Mouse (Mus musculus) adrenal gland, postnatal 36 days (tissue): ENCODE results near the gene Rbm18. TPM values are rescaled to one million over a fixed set of nuclear protein-coding genes. Genes with fewer than 3 reads are reported as not detected.

Experiments
- DNase-seq, 2 experiments: peaks; one replicate each; pipeline ENCODE4 v3.0.0; 2021; ENCODE audit warnings: mixed read lengths in 1 of 2
- total RNA-seq, 2 experiments: library from RNA; stranded (reverse); gene quantifications; 2 replicates each; pipeline ENCODE4 v1.2.3; 2021

Rbm18 gene
- total RNA-seq, 2 experiments from 2014 or later = 28.9 to 30.8 TPM

DNA sequence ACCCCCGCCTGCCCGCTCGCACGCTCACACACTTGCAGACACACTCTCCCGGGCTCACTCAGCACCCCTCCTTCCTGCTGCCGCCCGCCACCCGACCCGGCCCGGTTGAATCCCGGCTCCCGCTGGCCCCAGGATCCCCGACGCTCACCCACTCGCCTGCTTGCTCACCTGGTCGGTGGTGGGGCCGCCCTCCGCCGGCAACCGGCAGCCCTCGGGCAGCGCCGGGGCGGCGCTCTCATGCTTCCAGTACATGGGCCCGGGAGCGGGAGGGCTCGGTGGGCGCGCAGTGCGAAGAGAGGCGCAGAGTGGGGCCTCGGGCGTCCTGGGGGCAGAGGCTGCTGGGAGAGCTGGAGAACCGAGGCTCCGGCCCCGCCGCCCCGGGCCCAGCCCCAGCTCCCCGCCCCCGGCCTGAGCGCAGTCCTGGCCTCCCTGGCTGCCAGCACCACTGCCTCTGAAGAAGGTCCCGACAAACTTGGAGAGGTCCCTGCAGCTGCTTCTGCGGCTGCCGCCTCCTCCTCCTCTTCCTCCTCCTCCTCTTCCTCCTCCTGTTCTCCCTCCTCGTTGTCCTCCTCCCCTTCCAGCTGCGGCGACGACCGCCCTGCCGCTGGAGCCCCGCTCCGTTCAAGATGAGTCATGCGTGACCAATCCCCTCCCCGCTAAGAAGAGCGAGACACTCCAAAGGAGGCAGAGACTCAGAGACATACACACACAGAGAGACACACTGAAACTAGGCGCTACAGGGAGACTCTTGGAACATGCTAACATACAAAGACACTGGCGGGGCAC lies 31.4 kb downstream of the Rbm18 start, which contains the start of gene Lhx6:
Gene Lhx6, minus strand, starts transcription at position 453 of the 786 bp plus-strand sequence.
- peak; percentile 48 to 56 for DNase-seq

DNA sequence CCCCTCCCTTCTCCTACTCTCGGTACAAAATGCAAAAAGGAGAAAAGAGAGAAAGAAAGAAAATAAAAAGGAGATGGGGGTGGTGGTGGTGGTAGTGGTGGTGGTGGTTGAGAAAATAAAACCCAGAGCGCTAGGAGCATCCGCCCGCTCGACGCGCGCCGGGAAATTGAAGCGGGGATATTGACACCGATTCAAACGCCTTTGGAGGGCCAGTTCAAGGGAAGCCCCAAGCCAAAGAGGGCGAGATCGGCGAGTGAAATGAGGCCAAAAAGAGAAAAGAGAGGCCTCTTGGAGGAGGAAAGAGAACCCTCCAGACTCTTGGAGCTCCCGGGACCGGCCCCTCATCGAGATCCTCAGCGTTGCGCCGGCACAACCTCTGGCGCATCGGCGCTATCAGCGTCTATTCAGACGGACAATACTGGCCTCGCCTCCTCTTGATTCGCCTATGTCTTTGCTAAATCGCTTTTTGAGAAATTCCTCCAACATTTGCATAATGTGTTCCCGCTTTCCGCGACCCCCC lies 32.1 kb downstream of the Rbm18 start:
- no peak for DNase-seq

DNA sequence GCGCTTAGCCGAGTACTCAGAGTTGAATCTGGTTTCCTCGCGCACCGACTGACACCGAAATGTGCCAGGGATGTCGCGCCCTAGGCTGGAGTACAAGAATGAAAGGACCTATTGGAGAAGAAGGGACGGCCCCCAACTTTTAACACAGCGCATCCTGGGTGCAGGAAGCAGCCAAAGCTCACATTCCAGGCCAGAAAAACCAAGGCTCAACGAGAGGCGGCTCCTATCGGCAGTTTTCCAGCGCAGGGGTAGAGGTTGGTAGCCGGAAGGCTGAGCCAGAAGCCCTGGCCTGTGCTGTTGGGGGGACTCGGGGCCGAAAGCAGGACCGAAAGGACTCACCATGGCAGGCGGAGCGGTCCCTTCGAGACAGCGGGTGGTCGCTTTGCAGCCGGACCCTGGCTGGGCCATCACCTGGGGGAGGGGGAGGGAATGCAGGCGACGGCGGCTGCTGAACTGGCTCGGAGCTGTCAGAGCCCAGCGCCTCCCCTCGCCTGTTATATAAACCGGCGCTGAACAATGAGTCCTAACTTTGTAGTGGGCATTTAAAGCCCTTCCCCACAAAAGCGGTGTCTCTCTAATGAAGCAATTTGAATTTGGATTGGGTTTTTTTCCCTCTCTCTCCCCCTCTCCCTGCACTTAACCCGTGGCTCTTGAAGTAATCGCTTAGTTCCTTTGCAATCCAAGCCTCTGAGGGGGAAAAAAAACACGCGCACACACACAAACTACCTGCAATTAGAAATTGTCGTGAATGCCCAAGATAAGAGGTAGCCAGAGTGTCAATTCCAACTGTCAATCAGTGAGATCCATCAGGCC lies 32.8 kb downstream of the Rbm18 start:
- DNase-seq = peak in 1 of 2 experiments; percentile 26

DNA sequence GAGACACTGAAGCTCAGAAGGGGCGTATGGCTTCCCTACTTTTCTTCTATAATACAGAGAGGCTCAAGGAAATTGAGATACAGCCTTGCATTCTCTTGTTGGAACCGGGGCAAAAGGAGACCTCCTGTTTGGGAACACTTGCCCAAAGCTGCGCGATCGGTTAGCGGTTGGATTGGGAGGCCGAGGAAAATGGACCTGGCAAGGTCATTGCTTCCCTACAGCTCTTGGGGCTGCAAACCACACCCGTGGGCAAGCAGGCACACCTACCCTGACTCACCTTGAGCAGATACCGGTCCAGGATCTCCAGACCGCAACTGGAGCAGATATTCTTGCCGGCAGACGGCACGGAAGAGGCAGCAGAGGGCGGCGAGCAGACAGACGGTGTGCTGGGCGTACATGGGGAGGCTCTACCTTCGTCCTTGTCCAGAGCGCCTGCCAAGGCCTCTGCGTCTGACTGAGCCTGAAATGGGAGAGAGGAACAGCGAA lies 33.5 kb downstream of the Rbm18 start:
- DNase-seq = peak in 1 of 2 experiments; percentile 38

DNA sequence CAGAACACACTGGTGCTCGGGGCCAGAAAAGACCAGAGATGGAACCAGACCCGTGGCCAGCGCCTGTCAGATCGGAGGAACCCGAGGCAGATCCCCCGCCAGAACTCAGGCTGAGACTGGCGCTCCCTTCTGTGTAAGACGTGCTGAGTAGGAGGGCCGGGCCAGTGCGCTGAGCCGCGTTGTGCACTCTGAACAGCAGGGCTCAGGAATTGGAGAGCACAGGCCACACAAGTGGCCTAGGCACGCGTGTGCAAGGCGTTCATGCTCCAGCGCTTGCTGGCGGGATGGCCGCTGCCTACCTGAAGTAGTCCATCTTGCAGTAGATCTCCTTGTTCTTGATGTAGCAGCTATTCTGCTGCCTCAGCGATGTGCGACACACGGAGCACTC lies 34.0 kb downstream of the Rbm18 start:
- peak in 1 of 2 experiments; percentile 35 for DNase-seq

DNA sequence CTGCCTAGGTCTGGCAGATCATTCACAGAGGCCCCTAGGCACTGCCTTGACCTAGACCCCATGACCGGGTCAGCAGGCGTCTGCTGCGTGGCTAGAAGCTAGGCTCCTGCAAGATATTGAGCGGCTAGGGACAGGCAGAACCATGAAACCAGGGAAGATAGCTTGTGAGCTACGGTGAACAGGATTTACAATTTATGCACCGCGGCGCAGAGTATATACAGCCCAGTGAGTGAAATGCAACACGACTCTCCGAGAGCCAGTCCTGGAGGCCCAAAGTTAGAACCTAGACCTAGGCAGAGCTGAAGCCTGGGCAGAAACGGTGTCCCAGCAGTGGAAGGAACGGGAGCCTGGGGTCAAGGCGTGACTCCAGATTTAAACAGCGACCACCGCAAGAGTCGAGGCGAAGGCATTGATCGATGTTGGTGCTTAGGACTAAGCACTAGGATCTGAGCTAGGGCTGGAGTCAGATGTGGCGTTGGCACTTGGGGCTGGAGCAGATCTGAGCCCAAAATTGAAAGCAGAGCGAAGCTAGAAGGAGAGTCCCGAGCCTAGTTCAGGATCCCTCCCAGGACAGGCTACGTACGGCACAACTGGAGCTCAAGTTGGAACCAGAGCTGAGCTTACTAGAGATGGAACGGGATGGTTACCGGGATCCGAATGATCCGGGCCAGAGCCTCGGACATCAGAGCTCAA lies 34.6 kb downstream of the Rbm18 start:
- no peak for DNase-seq

DNA sequence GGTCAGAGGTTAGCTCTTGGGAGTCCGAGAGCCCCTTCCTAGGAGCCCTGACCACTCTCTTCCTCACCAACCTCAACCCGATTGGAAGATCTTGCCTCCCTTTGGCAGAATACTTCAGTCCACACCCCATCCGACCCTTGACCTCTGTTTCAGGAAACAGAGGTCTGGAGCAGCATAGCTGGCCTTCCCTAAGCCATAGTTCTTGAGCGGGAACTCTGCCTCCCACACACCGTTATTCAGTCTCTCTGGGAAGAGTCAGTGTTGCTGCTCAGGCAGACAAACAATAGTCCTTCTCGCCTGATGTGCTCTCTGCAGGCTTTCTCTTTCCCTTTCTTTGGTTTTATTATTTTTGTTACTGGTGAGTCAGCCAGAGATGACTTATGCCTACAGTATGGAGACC lies 36.8 kb downstream of the Rbm18 start:
- DNase-seq = no peak

DNA sequence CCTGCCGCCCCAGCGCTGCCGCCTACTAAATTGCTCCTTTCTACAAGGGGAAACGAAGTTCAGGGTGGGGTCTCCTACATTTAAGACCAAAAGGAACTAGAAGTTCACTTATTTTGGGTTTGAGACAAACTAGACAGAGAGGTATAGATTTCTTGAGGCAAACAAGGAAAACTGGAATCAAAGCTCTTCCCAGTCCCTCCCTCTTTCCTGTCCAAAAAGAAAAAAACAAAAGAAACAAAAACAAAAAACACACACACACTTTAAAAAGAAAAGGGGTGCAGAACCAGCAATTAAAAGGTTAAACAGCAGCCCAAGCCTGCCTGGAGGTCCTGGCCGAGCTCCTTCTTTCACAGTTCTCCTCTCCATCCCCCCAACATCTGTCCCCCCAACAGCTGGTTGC lies 38.6 kb downstream of the Rbm18 start:
- no peak for DNase-seq

DNA sequence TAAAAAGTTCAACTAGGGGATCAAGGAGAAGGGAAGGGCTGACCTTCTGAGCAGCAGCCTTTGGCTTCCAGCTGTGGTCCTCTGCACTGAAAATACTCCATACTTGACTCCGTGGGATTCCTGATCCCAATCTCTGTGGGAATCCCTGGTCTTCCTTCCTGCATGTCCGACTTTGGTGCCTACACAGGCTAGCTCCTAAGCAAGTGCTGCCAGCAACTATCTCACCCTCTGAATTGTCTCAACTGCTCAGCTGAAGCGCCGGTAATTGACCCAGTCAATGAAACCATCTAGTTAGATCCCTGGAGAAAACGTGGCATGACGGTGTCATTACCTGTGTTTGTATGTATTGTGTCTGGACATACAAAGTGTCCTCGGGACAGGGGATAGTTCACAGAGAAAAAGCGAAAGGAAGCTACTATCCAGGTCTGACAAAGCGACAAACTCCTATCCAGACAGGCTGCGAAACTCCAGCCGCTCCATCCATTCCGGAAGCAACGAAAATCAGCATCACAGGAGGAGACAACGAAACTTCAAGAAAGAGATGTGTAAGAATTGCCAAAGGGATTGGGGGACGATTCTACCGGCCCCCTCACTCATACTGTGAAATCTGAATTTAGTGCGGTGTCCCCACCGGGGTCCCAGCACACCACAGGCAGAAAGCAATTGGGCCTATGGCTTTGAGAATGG lies 39.3 kb downstream of the Rbm18 start:
- no peak for DNase-seq

DNA sequence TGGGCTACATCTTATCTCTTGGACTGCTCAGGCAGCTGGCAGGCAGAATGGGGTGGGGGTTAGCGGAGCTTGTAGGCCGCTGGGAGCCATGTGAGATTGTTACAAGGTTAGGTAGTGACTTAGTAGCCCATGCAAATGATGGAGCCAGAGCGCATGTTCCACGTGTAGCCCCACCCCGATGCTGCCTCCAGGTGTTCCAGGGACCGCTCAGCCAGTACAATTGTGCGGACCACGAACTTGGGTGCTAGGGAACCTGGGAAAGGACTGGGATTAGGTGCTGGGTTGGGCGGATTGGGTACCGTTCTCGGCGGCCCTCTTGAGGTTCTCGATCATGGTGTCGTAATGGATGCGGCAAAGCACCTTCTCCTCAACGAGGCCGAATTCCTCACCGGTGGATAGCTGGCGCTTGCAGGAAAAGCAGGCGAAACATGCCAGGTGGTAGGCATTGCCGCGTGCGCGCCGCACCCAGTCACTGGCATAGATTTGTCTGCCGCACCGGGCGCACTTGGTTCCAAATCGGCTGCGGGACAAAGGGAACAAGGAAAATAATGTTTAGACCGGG lies 42.6 kb downstream of the Rbm18 start:
- DNase-seq = no peak

DNA sequence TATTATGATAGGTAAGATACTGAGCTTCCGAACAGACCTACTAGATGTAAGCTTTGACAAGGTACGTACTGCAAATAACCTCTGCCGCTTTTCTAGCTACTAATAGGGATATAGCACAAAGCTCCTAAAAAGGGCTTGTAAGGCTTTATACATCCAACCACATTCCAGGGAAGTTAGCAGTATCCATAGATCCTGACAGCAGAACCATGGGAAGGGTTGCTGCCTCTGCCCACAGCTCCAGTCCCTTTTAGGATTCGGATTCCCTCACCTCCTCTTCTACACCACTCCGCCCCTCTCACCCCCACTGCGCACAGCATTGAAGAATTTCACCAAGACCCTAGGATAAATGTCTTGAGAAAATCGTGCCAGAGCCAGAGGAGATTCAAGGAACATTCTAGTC lies 43.3 kb downstream of the Rbm18 start:
- no peak for DNase-seq

DNA sequence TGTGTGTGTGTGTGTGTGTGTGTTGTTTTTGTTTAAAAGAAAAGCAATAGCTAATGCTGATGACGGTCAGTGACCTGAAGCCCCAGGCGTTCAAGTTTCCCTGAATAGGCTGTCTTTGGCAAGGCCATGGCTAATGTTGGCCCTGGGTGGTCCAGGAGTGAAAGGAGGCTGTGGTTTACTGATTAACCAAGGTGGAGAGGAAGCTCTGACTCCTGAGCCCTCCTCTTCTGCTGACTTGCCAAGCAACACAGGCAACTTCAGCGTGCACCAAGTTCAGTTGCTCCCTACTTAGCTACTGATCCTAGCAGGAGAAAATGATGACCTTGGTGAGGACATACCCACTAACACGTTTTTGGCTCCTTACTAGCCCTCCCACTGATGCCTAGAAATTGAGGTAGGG lies 43.8 kb downstream of the Rbm18 start:
- DNase-seq = no peak

DNA sequence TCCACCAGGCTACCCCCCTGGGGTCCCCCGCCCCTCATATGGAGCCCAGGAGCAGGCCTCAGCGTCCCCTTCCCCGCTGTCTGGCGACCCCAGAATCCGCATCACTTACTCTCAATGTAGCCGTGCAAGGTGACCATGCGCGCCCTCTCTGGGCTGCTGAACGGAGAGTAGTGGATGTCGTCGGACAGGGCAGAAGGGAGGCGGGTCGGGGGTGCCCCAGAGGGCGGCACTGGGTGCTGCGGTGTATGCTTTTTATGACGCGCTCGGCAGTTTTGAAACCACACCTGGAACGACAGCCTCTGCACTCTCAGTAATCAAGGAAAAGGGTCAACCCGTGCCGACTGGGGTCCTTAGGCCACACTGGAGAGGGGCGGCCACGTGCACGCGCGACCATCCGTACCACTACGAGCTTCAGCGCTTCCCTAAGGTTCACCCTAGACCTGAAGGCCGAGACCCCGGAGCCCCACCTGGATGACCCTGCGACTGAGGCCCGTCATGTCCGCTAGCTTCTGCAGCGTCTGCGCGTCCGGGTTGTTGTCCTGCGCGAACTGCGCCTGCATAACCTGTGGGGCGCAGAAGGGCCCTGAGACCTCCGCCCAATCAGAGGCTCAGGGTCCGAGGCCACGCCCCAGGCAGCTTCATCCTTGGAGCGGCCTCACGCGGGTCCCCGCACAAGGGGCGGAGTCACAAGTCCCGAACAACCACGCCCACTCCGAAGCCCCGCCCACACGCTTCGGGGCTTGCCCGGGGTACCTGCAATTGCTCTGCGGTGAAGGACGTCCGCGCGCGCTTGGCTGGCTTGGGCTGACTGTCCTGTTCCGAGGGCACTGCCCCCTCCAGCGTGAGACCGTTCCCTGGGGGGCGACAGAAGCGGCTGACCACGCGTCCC lies 45.5 kb downstream of the Rbm18 start:
- DNase-seq = peak; percentile 73 to 77

DNA sequence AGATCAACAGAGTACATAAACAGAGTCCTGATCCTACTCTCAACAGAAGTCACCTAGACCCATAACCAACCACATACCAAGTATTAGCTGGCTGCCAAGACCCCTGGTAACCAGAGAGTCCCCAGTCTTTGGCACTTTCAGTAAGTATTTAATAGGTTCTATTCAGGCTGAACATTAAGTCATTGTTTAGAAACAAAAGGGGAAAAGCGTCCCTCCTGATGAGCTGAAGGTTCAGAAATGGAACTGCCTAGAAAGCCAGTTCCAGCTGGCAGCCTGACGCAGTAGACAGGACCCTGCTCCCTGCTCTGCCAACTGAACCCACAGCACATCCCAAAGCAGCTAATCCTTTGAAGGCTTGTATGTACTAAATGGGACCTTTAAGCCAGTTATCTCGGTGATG lies 47.4 kb downstream of the Rbm18 start:
- no peak for DNase-seq

DNA sequence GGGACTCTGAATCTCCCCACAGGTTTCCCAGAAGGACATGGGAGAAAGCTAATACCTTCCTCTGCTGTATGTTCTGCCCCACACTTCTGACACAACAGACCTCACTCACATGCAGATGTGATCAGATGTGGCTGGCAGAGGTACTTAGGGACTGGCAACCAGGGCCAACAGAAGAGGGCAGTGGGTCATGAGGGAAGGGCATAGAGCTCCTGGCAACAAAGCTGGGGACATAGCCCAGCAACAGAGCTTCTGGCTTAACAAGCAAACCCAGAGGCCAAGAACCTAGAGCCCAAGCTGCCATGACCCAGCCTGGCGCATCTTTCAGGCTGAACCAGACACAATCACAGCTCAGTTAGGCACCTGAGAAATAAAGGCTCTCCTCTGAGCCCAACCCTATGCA lies 51.5 kb downstream of the Rbm18 start:
- peak in 1 of 2 experiments; percentile 22 for DNase-seq

DNA sequence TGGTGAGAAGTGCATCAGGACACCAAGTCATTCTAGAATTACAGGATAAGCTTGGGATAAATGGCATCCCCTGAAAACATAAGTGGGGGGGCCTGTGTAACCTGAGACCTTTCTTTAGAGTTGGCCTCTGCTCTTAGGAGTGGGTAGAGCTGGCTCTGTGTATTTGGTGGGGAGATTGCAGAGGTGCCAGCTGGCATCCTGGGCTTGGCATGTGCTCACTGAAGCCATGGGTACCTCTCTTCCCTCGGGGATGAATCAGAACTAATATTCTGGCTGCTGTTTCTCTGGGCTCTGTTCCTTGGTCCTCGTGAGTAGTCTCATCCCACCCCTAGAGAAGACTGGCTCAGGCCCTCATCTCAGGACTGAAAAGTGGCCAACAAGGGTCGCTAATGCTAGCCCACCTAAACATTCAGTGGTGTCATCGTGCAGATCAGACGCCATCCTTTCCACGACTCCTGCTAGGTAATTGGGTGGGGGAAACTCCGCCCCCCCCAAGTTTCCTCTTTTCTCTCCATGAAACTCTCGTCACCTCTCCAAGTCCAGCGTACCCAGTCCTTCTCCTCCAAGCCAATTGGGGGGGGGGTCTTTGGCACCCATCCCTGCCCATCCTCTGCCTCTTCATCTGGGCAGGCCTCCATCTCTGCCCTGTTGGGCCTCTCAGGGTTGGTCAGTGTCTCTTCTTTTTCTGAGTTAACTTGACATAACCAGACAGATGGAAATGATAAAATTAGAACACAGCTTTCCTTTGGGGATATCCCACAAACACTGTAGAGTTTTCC lies 53.6 kb downstream of the Rbm18 start:
- peak in 1 of 2 experiments; percentile 23 for DNase-seq

DNA sequence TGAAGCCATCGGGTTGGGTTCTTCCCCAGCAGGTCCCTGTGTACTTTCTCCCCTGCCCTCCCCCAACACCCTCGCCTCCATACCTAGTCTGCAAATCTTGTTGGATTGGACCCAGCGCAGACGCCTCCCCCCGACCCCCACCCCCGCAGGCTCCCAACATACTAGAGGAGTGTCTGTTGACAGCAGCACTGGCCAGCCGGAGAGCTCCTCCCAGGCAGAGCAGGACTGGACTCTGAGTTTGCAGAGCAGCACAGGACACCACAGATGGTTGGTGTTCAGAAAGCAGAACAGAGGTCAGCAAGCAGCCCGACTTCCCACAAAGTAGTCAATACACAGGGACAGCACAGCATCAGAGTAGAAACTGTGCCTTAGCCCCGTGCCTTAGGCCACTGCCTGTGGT lies 55.1 kb downstream of the Rbm18 start:
- DNase-seq = no peak

DNA sequence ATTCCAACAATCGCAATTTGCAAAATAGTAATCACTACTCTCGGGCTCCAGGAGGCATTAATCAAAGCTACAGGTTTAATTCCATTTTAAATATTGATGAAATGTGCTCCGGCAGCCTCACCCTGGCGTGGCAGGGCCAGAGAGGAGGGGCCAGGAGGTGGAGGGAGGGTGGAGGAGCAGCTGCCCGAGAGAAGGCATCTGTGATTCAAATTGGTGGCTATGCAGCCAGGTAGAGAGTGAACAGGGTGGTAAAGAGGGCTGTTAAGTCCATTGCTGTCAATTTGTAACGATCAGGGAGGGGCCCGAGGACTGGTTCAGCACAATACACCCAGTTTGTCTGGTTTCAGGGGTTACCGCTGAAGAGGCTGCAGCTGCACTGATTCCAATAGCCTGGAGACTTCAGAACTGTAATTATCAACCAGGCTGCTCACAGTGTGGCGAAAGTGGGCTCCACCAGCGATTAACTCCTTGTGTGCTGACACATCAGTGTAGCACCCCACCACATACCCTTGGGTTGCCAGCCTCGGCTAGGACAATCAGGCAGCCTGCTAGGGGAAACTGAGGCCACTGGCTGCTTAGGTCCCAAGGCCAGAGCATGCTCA lies 59.3 kb downstream of the Rbm18 start:
- no peak for DNase-seq

DNA sequence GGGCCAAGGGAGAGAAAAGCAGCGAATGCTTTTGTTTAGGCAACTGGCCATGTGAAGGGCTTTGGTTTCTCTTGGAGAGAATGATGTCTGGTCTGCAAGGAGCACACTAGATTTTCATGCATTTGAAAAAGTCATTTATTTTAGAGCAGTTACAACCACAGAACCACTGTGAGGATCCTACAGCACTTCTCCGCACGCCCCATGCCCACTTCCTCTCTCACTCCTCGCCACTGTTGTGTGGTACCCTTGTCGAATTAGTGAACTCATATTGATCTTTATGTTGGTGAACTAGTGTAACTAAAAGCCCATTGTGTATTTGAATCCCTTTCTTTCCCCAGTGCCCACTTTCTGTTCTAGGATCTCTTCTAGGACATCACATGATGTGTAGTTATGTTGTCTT lies 61.4 kb downstream of the Rbm18 start:
- DNase-seq = no peak
